In genomic region chr11:117240861-117241738, GRCm38 (mm10) we compare ENCODE assay signal across 16 mouse cellular contexts. TPM values are rescaled to one million over a fixed set of nuclear protein-coding genes. Genes with fewer than 3 reads are reported as not detected.
DNase-seq lines count a peak whose midpoint lies in the region; ATAC-seq and TF ChIP-seq lines count a peak whose summit lies in the region.
"Had no signal": no experiment of that assay in that cellular context is flagged by ENCODE, and none has a peak within 500 bp of the region (broad histone marks: within the 10 kb centered on the region; RNA-seq: fewer than 3 reads in every experiment).

No protein-coding gene starts in this region.

- 0 out of 2 replicates have a peak, but pooled peaks cover under 1% of the 10 kb centered on the region for H3K4me1 ChIP-seq in lung, embryonic 14.5 days (ENCODE audit: insufficient read depth)

- intact Hi-C loops in gastrocnemius, adult 2 months (cut with DNase I): no loop called here

- peaks cover 39% of the 10 kb centered on the region for H3K79me3 ChIP-seq in C2C12 (ENCODE audit: low read depth)

- H3K79me2 ChIP-seq in C2C12 (ENCODE audit: control insufficient read depth, insufficient read depth): peaks cover 86% of the 10 kb centered on the region

- H3K9me3 ChIP-seq in lung, embryonic 14.5 days (ENCODE audit: low read depth, low read length): no peaks in the 10 kb centered on the region
- H3K9me3 ChIP-seq: neural tube, embryonic 15.5 days had no signal

- 45% methylated on average over 11 of the region's 11 CpGs for WGBS in lung, embryonic 14.5 days

- H3K27ac ChIP-seq in gastrocnemius, adult 2 months: peak overlapping the region; percentile 63
- peak overlapping the region; percentile 34; the same call in 1 of the 2 replicates for H3K27ac ChIP-seq in lung, embryonic 14.5 days (ENCODE audit: low read depth)
- H3K27ac ChIP-seq: neural tube, embryonic 15.5 days had no signal

- H3K4me3 ChIP-seq in gastrocnemius, adult 2 months: no peak overlapping the region
- H3K4me3 ChIP-seq in lung, embryonic 14.5 days (ENCODE audit: low read depth, low read length): no peak overlapping the region
- H3K4me3 ChIP-seq in C2C12 (ENCODE audit: insufficient read depth, poor library complexity, severe bottlenecking): no peak overlapping the region
- H3K4me3 ChIP-seq: neural tube, embryonic 15.5 days had no signal

- no peak overlapping the region for H3K9ac ChIP-seq in lung, embryonic 14.5 days
- H3K9ac ChIP-seq: neural tube, embryonic 15.5 days had no signal

- peak overlapping the region; percentile 36 for H3ac ChIP-seq in C2C12 (ENCODE audit: control insufficient read depth, insufficient read length, low read depth)

- no peak for TF ChIP-seq CTCF in gastrocnemius, adult 2 months (IDR thresholded peaks at IDR 0.05)
- no peak for TF ChIP-seq CTCF in lung, embryonic 14.5 days (IDR thresholded peaks at IDR 0.05; ENCODE audit: low read depth)
- TF ChIP-seq CTCF in C2C12 (IDR thresholded peaks at IDR 0.05; ENCODE audit: control insufficient read depth, insufficient read depth, insufficient read length): no peak

- no peak for DNase-seq in gastrocnemius, adult 2 months
- no peak for DNase-seq in gastrocnemius, postnatal 4 days (ENCODE audit: low spot score in 2 of 2)
- DNase-seq in lung, embryonic 14.5 days: peak; percentile 79
- DNase-seq in lung, postnatal 14 days: no peak
- peak; percentile 63 for DNase-seq in NIH3T3 (ENCODE audit: low read depth)
- no peak for DNase-seq in thymus, postnatal 10 days (ENCODE audit: low spot score in 2 of 2)
- DNase-seq in right cerebral cortex, postnatal 36 days (ENCODE audit: low spot score in 2 of 2): no peak
- DNase-seq: cerebellum, postnatal 25 days; heart, adult 18-20 months; kidney, postnatal 4 days; right cerebral cortex, postnatal 25 days; thymus, postnatal 25 days had no signal

- no peak overlapping the region for H3K4me2 ChIP-seq in lung, embryonic 14.5 days
- H3K4me2 ChIP-seq: midbrain, embryonic 11.5 days; neural tube, embryonic 15.5 days had no signal

- ATAC-seq in lung, embryonic 14.5 days (ENCODE audit: insufficient read depth): peak; percentile 85
- ATAC-seq: forebrain, embryonic 16.5 days had no signal

- 0 out of 2 replicates have a peak, but pooled peaks cover 6% of the 10 kb centered on the region for H3K36me3 ChIP-seq in lung, embryonic 14.5 days (ENCODE audit: insufficient read depth)
- H3K36me3 ChIP-seq in C2C12 (ENCODE audit: control insufficient read depth, insufficient read depth): peaks cover 15% of the 10 kb centered on the region
- H3K36me3 ChIP-seq: neural tube, embryonic 15.5 days had no signal

- no peaks in the 10 kb centered on the region for H3K27me3 ChIP-seq in lung, embryonic 14.5 days (ENCODE audit: insufficient read depth, low read length)
- no peaks in the 10 kb centered on the region for H3K27me3 ChIP-seq in C2C12 (ENCODE audit: control insufficient read depth, insufficient read depth, insufficient read length)
- H3K27me3 ChIP-seq: neural tube, embryonic 15.5 days had no signal

TF ChIP-seq in C2C12, 6 proteins besides CTCF, POLR2A, EP300 and RAD21:
- no peak for TF ChIP-seq USF1 (IDR thresholded peaks at IDR 0.05; ENCODE audit: low read depth)
- no peak for TF ChIP-seq MAX (IDR thresholded peaks at IDR 0.05)
- TF ChIP-seq CEBPB (IDR thresholded peaks at IDR 0.05; ENCODE audit: low read depth): no peak
- no peak for TF ChIP-seq FOSL1 (IDR thresholded peaks at IDR 0.05; ENCODE audit: insufficient read depth, low read length, poor library complexity, severe bottlenecking)
- TF ChIP-seq MYOG (IDR thresholded peaks at IDR 0.05; ENCODE audit: control insufficient read depth, extremely low read depth, insufficient read length): no peak
- no peak for TF ChIP-seq MYOD1 (IDR thresholded peaks at IDR 0.05; ENCODE audit: control insufficient read depth, insufficient read length, low read depth)

RNA-seq across cellular contexts. Expression of gene Sept9, which starts 41.6 kb away (rescaled TPM):
- 10 to 100 TPM; 11.5 to 13.6 TPM for total RNA-seq in gastrocnemius, adult 2 months (2021)
- 10 to 100 TPM; 75.1 to 78.9 TPM for total RNA-seq in gastrocnemius, postnatal 4 days (2021)
- polyA plus RNA-seq in lung, embryonic 14.5 days (2014; fragmentation: Nextera tagmentation; extraction: Ambion mirVana): 133 and 149 TPM in 2 replicates
- 266 TPM for polyA plus RNA-seq in C2C12 (2012; fragmentation: generic; extraction: Trizol)

Comparison
In these comparisons a context has a peak if more than half of its experiments do, and no peak if none do; other contexts are left out.
1. DNase-seq: peak in lung, embryonic 14.5 days (single experiment) and NIH3T3 (single experiment); none in gastrocnemius, adult 2 months (single experiment), gastrocnemius, postnatal 4 days (0 of 2), lung, postnatal 14 days (single experiment), thymus, postnatal 10 days (0 of 2) and right cerebral cortex, postnatal 36 days (0 of 2).
2. RNA of gene Sept9, which starts 41.6 kb away (total RNA-seq): 75.1 to 78.9 TPM in gastrocnemius, postnatal 4 days; 11.5 to 13.6 TPM in gastrocnemius, adult 2 months; every median in the first group is over 4 times any median in the second.